ENCODE assay signal across 10 mouse cellular contexts in the genomic region with DNA sequence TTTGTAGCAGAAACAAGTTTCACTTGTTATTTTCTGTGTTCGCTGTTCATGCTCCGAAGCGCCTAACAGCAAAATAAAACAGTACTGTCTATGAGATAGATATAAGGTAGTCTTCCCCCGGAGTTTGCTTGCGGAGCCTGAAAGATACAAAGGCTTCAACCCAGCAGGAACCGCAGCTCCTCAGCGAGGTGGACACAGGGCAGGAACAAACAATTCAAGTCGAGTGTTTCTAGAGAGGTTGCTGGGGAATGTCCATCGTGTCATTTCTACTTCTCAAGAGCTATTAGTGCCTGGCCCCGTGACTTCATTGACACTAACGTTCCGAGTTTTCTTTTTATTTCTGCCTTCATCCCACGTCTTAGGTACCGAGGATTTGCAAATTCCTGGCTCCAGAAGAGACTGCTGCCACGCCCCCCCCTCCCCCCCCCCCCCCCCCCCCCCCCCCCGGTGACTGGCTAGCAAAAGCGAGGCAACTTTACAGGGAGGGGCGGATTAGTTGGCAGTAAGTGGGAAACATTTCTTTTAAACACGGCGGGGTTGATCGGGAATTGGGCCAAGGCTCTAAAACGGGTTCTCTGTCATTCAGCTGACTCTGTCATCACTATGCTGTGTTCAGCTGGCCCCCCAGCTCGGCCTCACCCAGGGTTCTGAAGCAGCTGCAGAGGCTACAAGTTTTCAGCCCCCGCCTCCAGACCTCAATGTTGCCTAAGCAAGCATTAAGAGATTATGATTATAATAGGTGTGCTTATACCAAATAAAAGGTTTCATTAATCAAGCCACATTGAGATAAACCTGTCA. TPM values are rescaled to one million over a fixed set of nuclear protein-coding genes. Genes with fewer than 3 reads are reported as not detected.
DNase-seq lines count a peak whose midpoint lies in the region; ATAC-seq lines count a peak whose summit lies in the region.
"Had no signal": no experiment of that assay in that cellular context is flagged by ENCODE, and none has a peak within 500 bp of the region (broad histone marks: within the 10 kb centered on the region; RNA-seq: fewer than 3 reads in every experiment).

No protein-coding gene starts in this region.

- WGBS in embryonic facial prominence, embryonic 12.5 days = 11% methylated on average over 23 of the region's 24 CpGs
- WGBS in hindbrain, embryonic 15.5 days = 9% methylated on average over 21 of the region's 24 CpGs
- WGBS in midbrain, embryonic 14.5 days = 9% methylated on average over 21 of the region's 24 CpGs

- no peaks in the 10 kb centered on the region for H3K9me3 ChIP-seq in embryonic facial prominence, embryonic 12.5 days
- no peaks in the 10 kb centered on the region for H3K9me3 ChIP-seq in hindbrain, embryonic 15.5 days
- no peaks in the 10 kb centered on the region for H3K9me3 ChIP-seq in midbrain, embryonic 14.5 days (ENCODE audit: control insufficient read depth, low read length)

- H3K36me3 ChIP-seq in embryonic facial prominence, embryonic 12.5 days = no peaks in the 10 kb centered on the region
- H3K36me3 ChIP-seq in hindbrain, embryonic 15.5 days = no peaks in the 10 kb centered on the region
- no peaks in the 10 kb centered on the region for H3K36me3 ChIP-seq in midbrain, embryonic 14.5 days (ENCODE audit: control insufficient read depth, insufficient read depth, low read length)

- DNase-seq in gastrocnemius, postnatal 10 days = peak; percentile 16
- DNase-seq in gastrocnemius, adult 8-10 months (ENCODE audit: low spot score in 2 of 2) = no peak
- DNase-seq in midbrain, embryonic 14.5 days = peak; percentile 57
- no peak for DNase-seq in T-cell, adult 2 months (ENCODE audit: low spot score)
- DNase-seq in kidney, adult 8-10 months = no peak

- H3K4me3 ChIP-seq in embryonic facial prominence, embryonic 12.5 days = 0 out of 2 replicates have a peak overlapping the region, but pooled peaks have one; percentile 5
- peak overlapping the region; percentile 10; the same call in 1 of the 2 replicates for H3K4me3 ChIP-seq in hindbrain, embryonic 15.5 days
- 0 out of 2 replicates have a peak overlapping the region, but pooled peaks have one; percentile 5 for H3K4me3 ChIP-seq in midbrain, embryonic 14.5 days (replicated peaks; ENCODE audit: low read depth, low read length)

- ATAC-seq in embryonic facial prominence, embryonic 12.5 days (ENCODE audit: insufficient number of reproducible peaks, insufficient read depth, low FRiP score, low TSS enrichment) = no peak
- ATAC-seq in hindbrain, embryonic 15.5 days (ENCODE audit: low FRiP score, low read depth) = no peak
- ATAC-seq in midbrain, embryonic 14.5 days (ENCODE audit: low FRiP score, low TSS enrichment) = no peak
- no peak for ATAC-seq in activated CD4-positive, CD25-positive, alpha-beta regulatory T cell, adult 4 months

- no peaks in the 10 kb centered on the region for H3K4me1 ChIP-seq in embryonic facial prominence, embryonic 12.5 days
- H3K4me1 ChIP-seq in hindbrain, embryonic 15.5 days (replicated peaks) = peaks cover 6% of the 10 kb centered on the region; the same call in 1 of the 2 replicates
- no peaks in the 10 kb centered on the region for H3K4me1 ChIP-seq in midbrain, embryonic 14.5 days (ENCODE audit: control insufficient read depth, insufficient read depth, low read length)

- no peak overlapping the region for H3K27ac ChIP-seq in embryonic facial prominence, embryonic 12.5 days
- H3K27ac ChIP-seq in hindbrain, embryonic 15.5 days (replicated peaks) = no peak overlapping the region
- no peak overlapping the region for H3K27ac ChIP-seq in midbrain, embryonic 14.5 days (replicated peaks; ENCODE audit: low read depth, low read length)

- H3K9ac ChIP-seq in embryonic facial prominence, embryonic 12.5 days = no peak overlapping the region
- H3K9ac ChIP-seq in hindbrain, embryonic 15.5 days = no peak overlapping the region
- no peak overlapping the region for H3K9ac ChIP-seq in midbrain, embryonic 14.5 days (replicated peaks; ENCODE audit: low read length)

- no peaks in the 10 kb centered on the region for H3K27me3 ChIP-seq in embryonic facial prominence, embryonic 12.5 days
- peaks cover 12% of the 10 kb centered on the region; the same call in 1 of the 2 replicates for H3K27me3 ChIP-seq in hindbrain, embryonic 15.5 days
- peaks cover 10% of the 10 kb centered on the region; the same call in 1 of the 2 replicates for H3K27me3 ChIP-seq in midbrain, embryonic 14.5 days (ENCODE audit: control insufficient read depth, insufficient read depth, low read length)

- peak overlapping the region; percentile 36 for H3K4me2 ChIP-seq in embryonic facial prominence, embryonic 12.5 days (replicated peaks)
- H3K4me2 ChIP-seq in hindbrain, embryonic 15.5 days = peak overlapping the region; percentile 46
- H3K4me2 ChIP-seq in midbrain, embryonic 14.5 days (ENCODE audit: low read length) = peak overlapping the region; percentile 30

RNA-seq across cellular contexts. Expression of gene Foxd3, which starts 29.9 kb away (rescaled TPM):
- 1 to 10 TPM; 4.6 to 4.7 TPM for total RNA-seq in gastrocnemius, postnatal 10 days (2021)
- total RNA-seq in gastrocnemius, adult 8-10 months (2022) = 1 to 10 TPM in 3 of 4 experiments, under 1 TPM in 1; 0.79 to 1.5 (median 1.2) TPM
- polyA plus RNA-seq in embryonic facial prominence, embryonic 12.5 days (2016; fragmentation: Nextera tagmentation; extraction: Ambion mirVana) = 2.1 TPM in 2 replicates
- polyA plus RNA-seq in hindbrain, embryonic 15.5 days (2015; fragmentation: Nextera tagmentation; extraction: Ambion mirVana) = 1.8 and 2.1 TPM in 2 replicates
- 0.14 and 0.15 TPM in 2 replicates for polyA plus RNA-seq in midbrain, embryonic 14.5 days (2014; fragmentation: Nextera tagmentation; extraction: Ambion mirVana)
- polyA plus RNA-seq in activated CD4-positive, CD25-positive, alpha-beta regulatory T cell, adult 4 months (2017; shearing (Covaris generic)) = not detected
- total RNA-seq: liver, adult 2 months had no signal
- polyA plus RNA-seq: C2C12; liver, adult 2 months had no signal

Comparison
In these comparisons a context has a peak if more than half of its experiments do, and no peak if none do; other contexts are left out.
1. DNase-seq: peak in gastrocnemius, postnatal 10 days (single experiment) and midbrain, embryonic 14.5 days (single experiment); none in gastrocnemius, adult 8-10 months (0 of 2), T-cell, adult 2 months (single experiment) and kidney, adult 8-10 months (0 of 2).
2. Peak in every context shown above with its lines, with median percentiles within 50 percentile points of each other: H3K4me2 ChIP-seq and H3K4me3 ChIP-seq.